Mouse (Mus musculus): Measurements from ENCODE around the gene Pde7b.

The Pde7b gene

GRCm38 (mm10) chr10:20722651-20723520 is 2.0 kb downstream of the Pde7b start:
- DNase-seq (ENCODE audit: low spot score), result no peak

- DNase-seq (ENCODE audit: low spot score), result no peak
Observed at GRCm38 (mm10) chr10:20719201-20719600, 5.7 kb downstream of the Pde7b start.

DNA sequence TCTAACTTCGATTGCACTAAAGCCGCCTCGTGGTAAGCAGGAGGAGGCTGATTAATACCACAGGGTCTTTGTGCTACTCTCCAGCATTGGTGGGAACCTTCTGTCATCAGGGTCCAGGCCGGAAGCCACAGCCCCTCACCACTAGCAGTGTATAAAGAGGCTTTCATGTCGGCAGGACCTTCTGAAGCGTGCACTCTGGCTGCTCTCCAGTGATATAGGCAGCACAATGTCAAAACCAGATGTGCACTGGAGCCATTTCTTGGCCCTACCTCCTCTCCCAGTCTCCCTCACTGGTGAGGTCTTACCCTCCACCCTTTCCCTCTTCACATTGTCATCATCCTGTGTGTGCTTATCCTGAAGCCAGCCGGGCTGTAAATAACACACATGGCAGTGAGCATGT is 24.2 kb downstream of the Pde7b start:
- DNase-seq (ENCODE audit: low spot score), result no peak

GRCm38 (mm10) chr10:20699874-20700273 is 25.0 kb downstream of the Pde7b start:
- no peak for DNase-seq (ENCODE audit: low spot score)

DNA sequence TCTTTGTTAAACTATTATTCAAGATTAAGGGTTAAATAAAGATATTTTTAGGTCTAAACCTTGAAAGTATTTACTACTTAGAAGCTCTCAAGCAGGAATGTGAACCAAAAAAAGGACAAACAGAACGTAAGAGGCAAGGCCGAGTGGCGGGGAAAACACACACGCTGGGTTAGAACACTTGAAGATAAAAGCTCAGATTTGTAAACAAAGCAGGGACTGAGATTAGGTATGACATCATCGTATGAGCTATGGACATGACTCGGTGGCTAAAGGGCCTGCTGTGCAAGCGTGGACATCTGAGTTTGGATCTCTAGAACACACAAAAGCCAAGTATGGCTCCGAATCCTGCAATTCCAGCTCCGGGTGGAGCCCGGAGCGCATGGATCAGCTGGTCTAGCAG is 29.2 kb downstream of the Pde7b start:
- no peak for DNase-seq (ENCODE audit: low spot score)

DNA sequence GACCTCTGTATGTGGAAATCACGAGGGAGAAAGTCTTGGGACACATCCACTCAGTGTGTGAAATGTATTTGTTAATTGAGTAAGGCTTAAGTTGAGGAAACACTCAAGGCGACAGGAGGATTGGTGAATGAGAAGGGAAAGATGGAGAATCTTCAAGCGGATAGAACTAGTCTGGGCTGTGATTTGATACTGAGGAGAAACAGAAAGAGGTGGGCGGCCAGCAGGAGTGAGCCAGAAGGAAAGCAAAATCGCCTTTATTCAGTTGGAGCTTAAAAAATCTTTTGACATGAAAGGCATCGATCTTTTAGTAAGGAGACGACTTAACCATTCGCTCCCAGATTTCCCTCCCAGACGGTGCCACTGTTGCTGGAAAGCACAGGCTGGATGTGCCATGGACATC is 34.9 kb downstream of the Pde7b start:
- no peak for DNase-seq (ENCODE audit: low spot score)

- no peak for DNase-seq (ENCODE audit: low spot score)
Observed at GRCm38 (mm10) chr10:20684151-20684550, 40.7 kb downstream of the Pde7b start.

- DNase-seq (ENCODE audit: low spot score), result no peak
Observed at GRCm38 (mm10) chr10:20680986-20681385, 43.9 kb downstream of the Pde7b start.

GRCm38 (mm10) chr10:20675321-20675720 is 49.6 kb downstream of the Pde7b start:
- no peak for DNase-seq (ENCODE audit: low spot score)

GRCm38 (mm10) chr10:20673798-20674197 is 51.1 kb downstream of the Pde7b start:
- no peak for DNase-seq (ENCODE audit: low spot score)

DNA sequence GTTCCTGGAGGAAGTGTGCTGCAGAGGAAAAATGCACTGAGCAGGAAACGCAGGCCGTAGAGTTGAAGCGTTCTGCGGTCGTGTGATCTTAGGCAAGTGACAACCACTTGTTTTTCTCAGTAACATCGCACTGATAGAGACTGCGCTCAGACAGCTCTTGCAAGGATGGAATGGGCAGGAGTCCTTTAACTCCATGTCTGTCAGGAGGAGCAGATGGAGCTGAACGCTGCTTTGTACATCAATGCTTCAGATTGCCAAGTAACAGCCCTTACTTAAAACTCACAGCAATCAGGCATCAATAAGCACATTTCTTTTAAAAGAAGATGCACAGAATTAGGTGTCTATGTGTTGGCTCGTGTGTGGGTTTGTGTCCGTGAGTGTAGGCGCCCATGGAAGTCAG is 52.3 kb downstream of the Pde7b start:
- no peak for DNase-seq (ENCODE audit: low spot score)

DNA sequence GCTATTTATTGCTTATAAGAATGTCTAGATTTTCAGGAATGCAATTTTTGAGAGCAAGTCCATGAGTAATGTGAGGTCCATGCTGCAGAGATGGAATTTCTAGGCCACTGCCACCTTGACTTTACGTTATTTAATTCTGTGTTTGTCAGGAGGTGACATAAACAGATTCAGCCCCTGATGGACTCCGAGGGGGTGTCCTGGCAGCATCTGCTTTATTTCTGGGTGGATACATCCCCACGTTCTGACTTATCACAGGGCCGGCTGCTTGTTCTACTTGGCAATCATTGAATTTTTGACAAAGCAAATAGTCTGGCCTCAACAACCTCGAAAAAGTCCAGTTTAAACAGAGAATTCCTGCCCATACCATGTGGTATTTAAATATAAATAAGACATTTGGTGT is 53.3 kb downstream of the Pde7b start:
- DNase-seq (ENCODE audit: low spot score), result no peak

DNA sequence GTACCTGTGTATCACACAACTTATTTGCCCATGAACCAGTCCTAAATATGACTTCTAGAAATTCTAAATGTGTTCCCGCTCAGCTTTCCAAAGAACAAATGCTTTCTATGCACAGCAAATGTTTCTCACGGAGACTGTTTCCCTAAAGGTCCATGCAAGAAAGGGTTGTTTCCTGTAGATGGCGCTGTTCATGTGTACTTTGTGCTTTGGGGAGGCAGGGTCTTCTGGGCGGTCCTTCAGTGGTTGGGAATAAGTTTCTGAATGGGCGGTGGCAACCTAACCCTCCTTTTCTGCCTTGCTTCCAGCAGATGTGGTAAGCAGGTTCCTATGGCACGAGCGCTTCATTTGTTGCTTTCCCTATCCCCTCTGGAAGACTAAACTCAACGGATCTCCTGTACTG is 54.3 kb downstream of the Pde7b start:
- DNase-seq (ENCODE audit: low spot score), result no peak

DNA sequence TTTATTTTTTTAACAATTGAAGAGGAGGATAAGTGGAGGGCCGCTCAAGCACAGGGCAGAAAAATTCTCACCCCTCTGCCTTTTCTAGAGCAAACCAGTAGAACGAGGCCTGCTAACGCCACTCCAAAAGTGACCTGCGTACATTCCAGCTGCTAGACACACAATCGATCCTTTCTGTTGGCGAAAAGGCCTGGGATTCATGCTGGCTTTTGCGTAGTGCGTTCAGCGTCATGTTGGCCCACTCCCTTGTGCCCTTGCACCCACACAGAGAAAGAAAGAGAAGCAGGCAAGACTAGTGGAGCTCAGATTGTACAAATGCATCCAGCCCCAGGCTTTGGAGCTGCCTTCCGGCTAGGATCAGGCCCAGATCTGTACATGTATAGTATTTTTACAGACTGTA is 55.4 kb downstream of the Pde7b start:
- DNase-seq (ENCODE audit: low spot score), result no peak

DNA sequence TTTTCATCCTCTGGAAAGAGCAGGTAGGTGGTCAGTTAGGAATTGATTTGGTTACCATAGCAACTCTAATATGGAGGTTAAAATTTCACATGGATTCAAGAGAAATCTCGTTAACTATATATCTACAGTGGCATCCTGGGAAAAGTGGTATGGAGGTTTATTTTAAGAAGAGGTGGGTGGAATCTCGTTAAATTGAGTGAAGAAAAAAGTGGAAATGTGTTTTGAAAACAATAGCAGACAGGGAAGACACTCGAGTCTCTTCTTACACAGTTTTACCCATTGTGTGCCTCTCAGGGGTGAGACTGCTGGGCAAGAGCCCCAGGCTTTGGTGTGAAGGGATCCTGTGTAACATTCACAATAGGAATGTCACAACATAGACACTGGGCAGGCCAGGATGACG is 56.3 kb downstream of the Pde7b start:
- DNase-seq (ENCODE audit: low spot score), result no peak

DNA sequence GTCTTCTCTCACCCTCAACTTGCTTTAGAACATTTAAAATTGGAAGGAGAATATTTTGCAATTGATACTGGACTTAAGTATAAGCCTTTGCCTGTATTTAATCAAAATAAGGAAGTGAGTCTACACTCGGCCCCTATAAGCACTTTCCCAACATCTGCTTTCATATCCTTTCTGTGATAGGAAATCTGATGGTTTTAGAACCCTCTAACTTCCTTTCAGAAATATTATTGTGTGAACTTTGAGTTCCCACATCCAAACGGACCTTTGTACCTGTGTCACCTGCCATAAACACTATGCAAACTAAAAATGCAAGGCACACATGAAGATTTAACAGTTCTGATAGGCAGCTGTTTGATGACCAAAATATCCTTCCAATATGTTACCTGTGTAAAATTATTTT is 58.2 kb downstream of the Pde7b start:
- DNase-seq (ENCODE audit: low spot score), result no peak

GRCm38 (mm10) chr10:20662951-20663350 is 61.9 kb downstream of the Pde7b start:
- DNase-seq (ENCODE audit: low spot score), result no peak

DNA sequence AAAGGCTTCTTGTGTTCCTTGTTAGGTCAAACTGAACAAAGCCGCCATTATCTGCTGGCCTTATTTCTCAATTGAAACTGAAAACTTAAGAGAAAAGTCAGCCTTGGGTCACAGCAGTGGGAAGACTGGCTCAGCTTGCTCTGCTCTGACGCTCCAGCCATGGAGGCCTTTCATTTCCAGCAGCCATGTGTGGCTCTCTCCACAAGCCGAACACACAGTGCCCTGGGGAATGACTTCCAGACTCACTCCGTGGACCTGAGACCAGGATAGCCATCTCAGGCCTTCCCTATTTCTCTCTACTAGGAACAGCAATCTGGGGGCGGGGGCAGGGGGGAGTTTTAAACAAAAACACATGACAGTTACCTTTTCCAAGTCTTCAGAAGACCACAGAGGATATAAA is 63.2 kb downstream of the Pde7b start:
- DNase-seq (ENCODE audit: low spot score), result no peak

- DNase-seq (ENCODE audit: low spot score), result no peak
Observed at GRCm38 (mm10) chr10:20659718-20660117, 65.2 kb downstream of the Pde7b start.

GRCm38 (mm10) chr10:20659268-20659667 is 65.6 kb downstream of the Pde7b start:
- no peak for DNase-seq (ENCODE audit: low spot score)

GRCm38 (mm10) chr10:20658716-20659115 is 66.2 kb downstream of the Pde7b start:
- no peak for DNase-seq (ENCODE audit: low spot score)

DNA sequence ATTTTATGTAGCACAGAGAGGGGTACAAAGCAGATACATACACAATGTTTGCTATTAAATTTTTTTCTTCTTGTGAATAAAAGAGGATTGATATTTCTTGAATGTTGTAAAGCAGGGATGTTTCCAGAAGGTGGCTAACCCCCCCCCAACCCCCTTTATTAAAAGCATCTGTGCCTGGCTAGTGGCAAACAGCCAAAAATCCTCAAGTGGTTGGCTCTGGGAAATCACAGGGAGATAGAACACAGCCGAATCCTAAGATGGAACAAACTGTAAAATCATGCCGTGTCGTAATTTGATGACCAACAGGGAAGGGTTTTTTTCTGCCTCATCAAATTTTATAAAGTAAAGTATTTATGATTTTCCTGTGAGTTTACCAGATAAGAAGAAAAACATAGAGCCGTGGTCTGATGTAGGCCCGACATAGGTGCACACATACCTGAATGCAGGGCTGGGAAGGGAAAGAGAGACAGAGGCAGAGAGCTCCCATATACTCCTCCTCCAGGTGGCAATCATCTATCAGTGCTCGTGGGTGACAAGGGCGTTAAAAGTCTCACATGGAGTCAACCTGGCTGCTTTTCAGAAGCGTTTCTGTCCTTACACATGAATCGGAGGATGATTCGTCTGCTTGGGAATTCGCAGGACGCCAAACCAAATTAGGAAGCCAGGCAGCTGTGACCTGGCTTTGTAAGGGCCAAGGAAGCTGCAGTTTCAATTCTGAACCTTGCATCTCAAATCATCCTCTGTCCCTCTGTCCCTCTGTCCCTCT is 67.4 kb downstream of the Pde7b start:
- DNase-seq (ENCODE audit: low spot score), result no peak

DNA sequence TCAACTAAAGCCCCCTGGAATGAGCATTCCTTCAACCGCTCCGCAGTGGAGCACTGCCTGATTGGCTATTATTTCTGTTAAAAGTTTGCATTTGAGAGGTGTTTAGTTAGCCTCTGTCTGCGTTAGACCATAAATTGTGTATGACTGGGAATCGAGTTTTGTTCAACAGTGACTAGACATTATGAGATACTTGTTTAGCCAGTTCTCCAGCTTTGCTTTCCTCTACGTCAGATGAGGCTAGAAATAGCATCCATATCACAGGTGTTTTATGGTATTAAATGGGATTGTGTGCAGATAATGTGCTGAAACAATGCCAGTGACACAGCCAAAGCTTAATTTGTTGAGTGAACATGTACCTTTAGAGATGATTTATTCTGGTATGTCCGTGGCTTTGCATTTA is 70.3 kb downstream of the Pde7b start:
- no peak for DNase-seq (ENCODE audit: low spot score)
